Mouse (Mus musculus) hindbrain, embryonic 14.5 days (tissue): ENCODE data around the gene Slc25a24. TPM values are rescaled to one million over a fixed set of nuclear protein-coding genes. Genes with fewer than 3 reads are reported as not detected.

Experiments
- ATAC-seq: fragments of 200-750 bp; cut with Nextera tagmentation; 2 replicates; pipeline ENCODE4 v1.8.0; 2017; ENCODE audit warnings: moderate number of reproducible peaks, mild to moderate bottlenecking, moderate TSS enrichment, moderate library complexity; ENCODE audit not compliant: low FRiP score
- DNase-seq: peaks from one replicate; pipeline ENCODE4 v3.0.0-alpha.2; 2015; ENCODE audit warnings: low spot score
- H3K27ac ChIP-seq: fragments of 300-500 bp; sonication (generic); 2 replicates; pipeline ENCODE4 v1.5.1; 2014; ENCODE audit warnings: mild to moderate bottlenecking, moderate library complexity
- H3K27me3 ChIP-seq: fragments of 300-500 bp; sonication (generic); 2 replicates; pipeline ENCODE4 v1.6.1; 2014; ENCODE audit warnings: mild to moderate bottlenecking, low read length, mixed read lengths; ENCODE audit not compliant: control insufficient read depth, insufficient read depth
- H3K36me3 ChIP-seq: fragments of 300-500 bp; sonication (generic); replicated peaks from 2 replicates; pipeline ENCODE4 v1.6.1; 2014; ENCODE audit not compliant: control insufficient read depth, insufficient read depth
- H3K4me1 ChIP-seq: fragments of 300-500 bp; sonication (generic); replicated peaks from 2 replicates; pipeline ENCODE4 v1.6.1; 2014; ENCODE audit warnings: antibody characterized with exemption, low read length, mixed read lengths; ENCODE audit not compliant: control insufficient read depth, insufficient read depth
- H3K4me2 ChIP-seq: fragments of 300-500 bp; sonication (generic); replicated peaks from 2 replicates; pipeline ENCODE4 v1.6.1; 2014; ENCODE audit warnings: mild to moderate bottlenecking, moderate library complexity
- H3K4me3 ChIP-seq: fragments of 300-500 bp; sonication (generic); replicated peaks from 2 replicates; pipeline ENCODE4 v1.5.1; 2014; ENCODE audit warnings: mild to moderate bottlenecking, low read length
- H3K9ac ChIP-seq: fragments of 300-500 bp; sonication (generic); 2 replicates; pipeline ENCODE4 v1.6.1; 2014
- H3K9me3 ChIP-seq: fragments of 300-500 bp; sonication (generic); 2 replicates; pipeline ENCODE4 v1.6.1; 2016; ENCODE audit warnings: low read length; ENCODE audit not compliant: control insufficient read depth
- WGBS: fragments of 180-500 bp; shearing (Covaris S2); extraction: QIAGEN DNeasy Blood & Tissue Kit; methylation state at CpG from one replicate; pipeline ENCODE4 v1.1.7; 2014; 5-methylcytosine and 5-hydroxymethylcytosine counted together
- polyA plus RNA-seq: library from polyadenylated mRNA; unstranded; fragments of >200 nt; fragmentation: Nextera tagmentation; extraction: Ambion mirVana; gene quantifications from 2 replicates; pipeline ENCODE4 v1.2.1, GENCODE M21; 2014

Slc25a24 gene
- polyA plus RNA-seq, 1 experiment from 2014 or later, result 5.8 TPM

GRCm38 (mm10) chr3:109196166-109196565, 73.2 kb downstream of the Slc25a24 start:
- H3K27ac ChIP-seq, result no peak overlapping the region
- no peak overlapping the region for H3K4me3 ChIP-seq
- no peaks in the 10 kb centered on the region for H3K36me3 ChIP-seq
- no peak overlapping the region for H3K9ac ChIP-seq
- ATAC-seq (no peak), DNase-seq (no peak)
- H3K4me1 ChIP-seq, result no peaks in the 10 kb centered on the region
- 96% methylated on average over 2 of the region's 2 CpGs for WGBS
- H3K4me2 ChIP-seq, result no peak overlapping the region
- H3K9me3 ChIP-seq, result no peaks in the 10 kb centered on the region
- no peaks in the 10 kb centered on the region for H3K27me3 ChIP-seq

DNA sequence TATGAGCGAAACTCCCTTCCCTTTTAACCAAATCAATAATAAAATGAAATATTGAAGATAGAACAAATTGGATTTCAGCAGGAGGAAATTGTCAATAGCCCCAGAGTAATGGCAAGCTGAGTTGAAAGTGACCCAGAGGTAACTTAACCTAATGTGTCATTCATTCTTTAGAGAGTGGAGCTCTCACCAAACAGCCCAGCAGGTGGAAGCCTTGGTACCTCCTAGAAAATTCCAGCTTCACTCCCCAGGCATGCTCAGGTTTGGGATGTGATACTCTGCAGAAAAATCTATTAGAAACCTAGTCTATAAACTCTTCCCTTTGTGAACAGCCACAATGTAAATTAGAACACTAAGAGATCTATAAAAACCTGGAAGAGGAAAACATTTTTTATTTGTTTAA, 76.3 kb downstream of the Slc25a24 start:
- Histone ChIP-seq H3K4me1 (no peaks in the 10 kb centered on the region), H3K4me3 (no peak overlapping the region), H3K9me3 (no peaks in the 10 kb centered on the region), H3K27ac (no peak overlapping the region), H3K27me3 (no peaks in the 10 kb centered on the region), H3K9ac (no peak overlapping the region), H3K4me2 (no peak overlapping the region), H3K36me3 (no peaks in the 10 kb centered on the region)
- ATAC-seq, result no peak
- DNase-seq, result no peak
- WGBS, result 88% methylated on average over 1 of the region's 1 CpGs

- ATAC-seq (no peak), DNase-seq (no peak)
- no peak overlapping the region for H3K9ac ChIP-seq
- no peaks in the 10 kb centered on the region for H3K36me3 ChIP-seq
- no peak overlapping the region for H3K4me3 ChIP-seq
- no peak overlapping the region for H3K4me2 ChIP-seq
- 92% methylated on average over 3 of the region's 3 CpGs for WGBS
- no peaks in the 10 kb centered on the region for H3K27me3 ChIP-seq
- H3K4me1 ChIP-seq, result no peaks in the 10 kb centered on the region
- H3K27ac ChIP-seq, result no peak overlapping the region
- no peaks in the 10 kb centered on the region for H3K9me3 ChIP-seq
Measured at GRCm38 (mm10) chr3:109212322-109212721, 89.4 kb downstream of the Slc25a24 start.

GRCm38 (mm10) chr3:109216352-109216751, 93.4 kb downstream of the Slc25a24 start:
- Histone ChIP-seq H3K9ac (no peak overlapping the region), H3K4me2 (no peak overlapping the region), H3K9me3 (no peaks in the 10 kb centered on the region), H3K36me3 (no peaks in the 10 kb centered on the region), H3K27me3 (no peaks in the 10 kb centered on the region), H3K27ac (no peak overlapping the region), H3K4me1 (no peaks in the 10 kb centered on the region), H3K4me3 (no peak overlapping the region)
- DNase-seq (no peak), ATAC-seq (no peak)

Other genes with a start within 250 kb of the Slc25a24 start
- not detected in 2 replicates for gene Fndc7, start 233.1 kb upstream of the Slc25a24 start, polyA plus RNA-seq
- gene Prpf38b, start 211.4 kb upstream of the Slc25a24 start, polyA plus RNA-seq, result 38.1 and 41.8 TPM in 2 replicates
- gene Henmt1, start 183.3 kb upstream of the Slc25a24 start, polyA plus RNA-seq, result 2.4 and 3.3 TPM in 2 replicates
- gene Gm9857, start 182.7 kb upstream of the Slc25a24 start, polyA plus RNA-seq, result not detected in 2 replicates
- gene Fam102b, start 95.5 kb upstream of the Slc25a24 start, polyA plus RNA-seq, result 20.9 and 24.9 TPM in 2 replicates
- not detected in 2 replicates for gene Slc25a54, start 42.7 kb upstream of the Slc25a24 start, polyA plus RNA-seq
- 15.5 and 18.8 TPM in 2 replicates for gene Vav3, start 217.5 kb downstream of the Slc25a24 start, polyA plus RNA-seq